Comparison of ENCODE assay signal across 8 mouse cellular contexts in genomic region chr8:3500235-3501090, GRCm38 (mm10). TPM values are rescaled to one million over a fixed set of nuclear protein-coding genes. Genes with fewer than 3 reads are reported as not detected.
DNase-seq lines count a peak whose midpoint lies in the region; ATAC-seq and TF ChIP-seq lines count a peak whose summit lies in the region.

TSS of gene Mcoln1 (plus strand) at chr8:3500457.

- no peak within 1 kb of the TSS for H3K27ac ChIP-seq in CH12.LX (ENCODE audit: insufficient read depth, low read depth)
- peak within 1 kb of the TSS; percentile 86 for H3K27ac ChIP-seq in forebrain, embryonic 12.5 days
- peak within 1 kb of the TSS; percentile 85 for H3K27ac ChIP-seq in heart, postnatal 0 days (ENCODE audit: low read depth)
- peak within 1 kb of the TSS; percentile 91 for H3K27ac ChIP-seq in liver, embryonic 16.5 days (ENCODE audit: low read length)
- peak within 1 kb of the TSS; percentile 85 for H3K27ac ChIP-seq in neural tube, embryonic 13.5 days (replicated peaks)
- H3K27ac ChIP-seq in testis, adult 2 months (ENCODE audit: control insufficient read depth, insufficient read depth, low read depth, low read length) = peak within 1 kb of the TSS; percentile 56

- no peak for TF ChIP-seq CTCF in CH12.LX (conservative IDR thresholded peaks at IDR 0.05 in 1 of 2, IDR thresholded peaks at IDR 0.05 in 1 of 2; ENCODE audit: low read depth in 2 of 2, low read length in 2 of 2)
- no peak for TF ChIP-seq CTCF in heart, postnatal 0 days (IDR thresholded peaks at IDR 0.05; ENCODE audit: low read depth)
- TF ChIP-seq CTCF in testis, adult 2 months (IDR thresholded peaks at IDR 0.05; ENCODE audit: control insufficient read depth, insufficient read depth, insufficient replicate concordance, low read depth, low read length) = no peak

- no peak for TF ChIP-seq RAD21 in CH12.LX (IDR thresholded peaks at IDR 0.05; ENCODE audit: low read depth, low read length)

- H3K27me3 ChIP-seq in CH12.LX (replicated peaks) = peaks cover 21% of the 10 kb centered on the region
- no peaks in the 10 kb centered on the region for H3K27me3 ChIP-seq in forebrain, embryonic 12.5 days
- no peaks in the 10 kb centered on the region for H3K27me3 ChIP-seq in heart, postnatal 0 days (ENCODE audit: control insufficient read depth, insufficient read depth, low read length)
- H3K27me3 ChIP-seq in liver, embryonic 16.5 days (ENCODE audit: control insufficient read depth, insufficient read depth, low read depth, low read length) = no peaks in the 10 kb centered on the region
- no peaks in the 10 kb centered on the region for H3K27me3 ChIP-seq in neural tube, embryonic 13.5 days
- no peaks in the 10 kb centered on the region for H3K27me3 ChIP-seq in testis, adult 2 months (ENCODE audit: control insufficient read depth, insufficient read depth, low read length)

- H3K9me3 ChIP-seq in CH12.LX (replicated peaks; ENCODE audit: low read length) = no peaks in the 10 kb centered on the region
- H3K9me3 ChIP-seq in forebrain, embryonic 12.5 days = peaks cover 11% of the 10 kb centered on the region; the same call in 1 of the 2 replicates
- H3K9me3 ChIP-seq in heart, postnatal 0 days (replicated peaks; ENCODE audit: control insufficient read depth, low read length) = no peaks in the 10 kb centered on the region
- no peaks in the 10 kb centered on the region for H3K9me3 ChIP-seq in liver, embryonic 16.5 days (replicated peaks; ENCODE audit: control insufficient read depth, low read length)
- peaks cover 7% of the 10 kb centered on the region; the same call in 1 of the 2 replicates for H3K9me3 ChIP-seq in neural tube, embryonic 13.5 days

- peak; percentile 92 for ATAC-seq in forebrain, embryonic 12.5 days (ENCODE audit: low FRiP score)
- peak; percentile 87 for ATAC-seq in heart, postnatal 0 days (ENCODE audit: insufficient read depth, low read depth)
- ATAC-seq in liver, embryonic 16.5 days (ENCODE audit: low read depth) = peak; percentile 94
- ATAC-seq in neural tube, embryonic 13.5 days (ENCODE audit: low read depth) = peak; percentile 90

- in situ Hi-C loops in CH12.LX (cut with MboI; ENCODE audit: low pct_ligation_motif_present, low pct_unique_long_range_greater_than_20kb, low sequenced_read_pairs) = no loop called here

- peak; percentile 80 for TF ChIP-seq POLR2A in CH12.LX (IDR thresholded peaks at IDR 0.05; ENCODE audit: low read depth, low read length)
- peak; percentile 77 for TF ChIP-seq POLR2A in testis, adult 2 months (IDR thresholded peaks at IDR 0.05; ENCODE audit: control insufficient read depth, low read depth, low read length)

- peaks cover 2 to 15% of the 10 kb centered on the region in 2 experiments; a peak in 3 of 4 replicates for H3K4me1 ChIP-seq in CH12.LX (ENCODE audit: control insufficient read depth in 1 of 2, insufficient read depth in 2 of 2)
- peaks cover 28% of the 10 kb centered on the region for H3K4me1 ChIP-seq in forebrain, embryonic 12.5 days
- no peaks in the 10 kb centered on the region; the same call in 1 of the 2 replicates for H3K4me1 ChIP-seq in heart, postnatal 0 days (ENCODE audit: control insufficient read depth, insufficient read depth)
- H3K4me1 ChIP-seq in liver, embryonic 16.5 days (ENCODE audit: control insufficient read depth, low read depth, low read length) = peaks cover 20% of the 10 kb centered on the region
- H3K4me1 ChIP-seq in neural tube, embryonic 13.5 days (replicated peaks) = peaks cover 50% of the 10 kb centered on the region
- H3K4me1 ChIP-seq in testis, adult 2 months (ENCODE audit: control insufficient read depth, insufficient read depth, low read length) = peaks cover 10% of the 10 kb centered on the region

- under 1% methylated on average over 70 of the region's 70 CpGs for WGBS in forebrain, embryonic 12.5 days
- under 1% methylated on average over 70 of the region's 70 CpGs for WGBS in heart, postnatal 0 days
- WGBS in liver, embryonic 16.5 days (ENCODE audit: insufficient replicate concordance) = under 1% methylated on average over 70 of the region's 70 CpGs
- under 1% methylated on average over 70 of the region's 70 CpGs for WGBS in neural tube, embryonic 13.5 days

- dilution Hi-C loops in CH12.LX (cut with MboI; ENCODE audit: extremely low pct_ligation_motif_present, extremely low pct_unique_long_range_greater_than_20kb, low sequenced_read_pairs) = no loop called here

- no peaks in the 10 kb centered on the region for H3K79me2 ChIP-seq in CH12.LX (replicated peaks; ENCODE audit: control insufficient read depth, extremely low read depth, insufficient read depth, poor library complexity, severe bottlenecking)

- H3K9ac ChIP-seq in CH12.LX (ENCODE audit: insufficient read depth, low read depth) = peak within 1 kb of the TSS; percentile 77
- peak within 1 kb of the TSS; percentile 80 for H3K9ac ChIP-seq in forebrain, embryonic 12.5 days
- peak within 1 kb of the TSS; percentile 62 for H3K9ac ChIP-seq in heart, postnatal 0 days (replicated peaks; ENCODE audit: low read depth, low read length)
- peak within 1 kb of the TSS; percentile 89 for H3K9ac ChIP-seq in liver, embryonic 16.5 days (ENCODE audit: low read depth, low read length)
- peak within 1 kb of the TSS; percentile 91 for H3K9ac ChIP-seq in neural tube, embryonic 13.5 days

- no peak for TF ChIP-seq EP300 in CH12.LX (IDR thresholded peaks at IDR 0.05; ENCODE audit: low read length)
- TF ChIP-seq EP300 in heart, postnatal 0 days (IDR thresholded peaks at IDR 0.05; ENCODE audit: low read depth) = peak; percentile 9; the same call in 1 of the 2 replicates

- peaks cover 0 to 13% of the 10 kb centered on the region in 2 experiments for H3K36me3 ChIP-seq in CH12.LX (replicated peaks in 1 of 2; ENCODE audit: control insufficient read depth in 1 of 2, insufficient read depth in 1 of 2, low read length in 1 of 2)
- peaks cover 28% of the 10 kb centered on the region for H3K36me3 ChIP-seq in forebrain, embryonic 12.5 days (replicated peaks)
- peaks cover 11% of the 10 kb centered on the region for H3K36me3 ChIP-seq in heart, postnatal 0 days (replicated peaks; ENCODE audit: control insufficient read depth, insufficient read depth, low read length)
- H3K36me3 ChIP-seq in liver, embryonic 16.5 days (ENCODE audit: control insufficient read depth, insufficient read depth) = peaks cover 8% of the 10 kb centered on the region
- peaks cover 31% of the 10 kb centered on the region for H3K36me3 ChIP-seq in neural tube, embryonic 13.5 days
- H3K36me3 ChIP-seq in testis, adult 2 months (ENCODE audit: control insufficient read depth, insufficient read depth, low read length) = no peaks in the 10 kb centered on the region

- peak; percentile 93 for DNase-seq in CH12.LX (ENCODE audit: extremely low read depth)
- peak; percentile 96 for DNase-seq in c-Kit-positive CD71-positive TER-119-negative erythroid progenitor cells, embryonic 14.5 days (ENCODE audit: low read depth)
- DNase-seq in heart, postnatal 0 days (ENCODE audit: low spot score) = peak; percentile 95
- DNase-seq in kidney, postnatal 4 days = peak; percentile 98 to 99

- peak within 1 kb of the TSS; percentile 63 to 81 (median 70) for H3K4me3 ChIP-seq in CH12.LX (replicated peaks in 1 of 3; ENCODE audit: low read depth in 2 of 3, low read length in 2 of 3, poor library complexity in 1 of 3)
- H3K4me3 ChIP-seq in forebrain, embryonic 12.5 days (replicated peaks) = peak within 1 kb of the TSS; percentile 81
- H3K4me3 ChIP-seq in heart, postnatal 0 days (ENCODE audit: low read depth, low read length) = peak within 1 kb of the TSS; percentile 59
- peak within 1 kb of the TSS; percentile 81 for H3K4me3 ChIP-seq in liver, embryonic 16.5 days (ENCODE audit: low read depth, low read length)
- peak within 1 kb of the TSS; percentile 83 for H3K4me3 ChIP-seq in neural tube, embryonic 13.5 days
- H3K4me3 ChIP-seq in testis, adult 2 months (ENCODE audit: control insufficient read depth, low read depth, low read length) = peak within 1 kb of the TSS; percentile 86

- peak within 1 kb of the TSS; percentile 81 for H3K4me2 ChIP-seq in CH12.LX (ENCODE audit: insufficient read depth, low read depth, poor library complexity, severe bottlenecking)
- H3K4me2 ChIP-seq in forebrain, embryonic 12.5 days = peak within 1 kb of the TSS; percentile 78
- peak within 1 kb of the TSS; percentile 76 for H3K4me2 ChIP-seq in heart, postnatal 0 days (ENCODE audit: low read depth, low read length)
- H3K4me2 ChIP-seq in liver, embryonic 16.5 days (ENCODE audit: low read depth, low read length) = peak within 1 kb of the TSS; percentile 96
- peak within 1 kb of the TSS; percentile 89 for H3K4me2 ChIP-seq in neural tube, embryonic 13.5 days

TF ChIP-seq in CH12.LX, 34 proteins besides CTCF, POLR2A, EP300 and RAD21 (continues in another document):
- TF ChIP-seq RCOR1 (conservative IDR thresholded peaks at IDR 0.05; ENCODE audit: low read depth, low read length) (0 out of 2 replicates have a peak, but pooled peaks have one; percentile 63), KAT2A (IDR thresholded peaks at IDR 0.05; ENCODE audit: insufficient replicate concordance, low read length) (0 out of 2 replicates have a peak, but pooled peaks have one; percentile 22), SMC3 (IDR thresholded peaks at IDR 0.05; ENCODE audit: low read depth, low read length) (no peak), MAZ (IDR thresholded peaks at IDR 0.05; ENCODE audit: low read depth, low read length) (no peak; the same call in 1 of the 2 replicates), ZMIZ1 (IDR thresholded peaks at IDR 0.05; ENCODE audit: low read depth, low read length) (0 out of 2 replicates have a peak, but pooled peaks have one; percentile 51), ETS1 (conservative IDR thresholded peaks at IDR 0.05; ENCODE audit: low read depth, low read length) (peak; percentile 55; the same call in 1 of the 2 replicates), MAX (IDR thresholded peaks at IDR 0.05; ENCODE audit: low read length) (peak; percentile 99), CHD2 (IDR thresholded peaks at IDR 0.05; ENCODE audit: low read length) (no peak), MEF2A (IDR thresholded peaks at IDR 0.05; ENCODE audit: borderline replicate concordance, low read depth, low read length) (peak; percentile 89), UBTF (IDR thresholded peaks at IDR 0.05; ENCODE audit: low read depth, low read length) (no peak), BHLHE40 (IDR thresholded peaks at IDR 0.05; ENCODE audit: low read depth, low read length) (peak; percentile 99), CHD1 (IDR thresholded peaks at IDR 0.05; ENCODE audit: low read depth, low read length) (no peak)

RNA-seq across cellular contexts. Expression of gene Mcoln1, which starts in this region (rescaled TPM):
- total RNA-seq in CH12.LX (2012; rRNA removed) (18.1 and 20.5 TPM in 2 replicates), CH12.LX (2014; rRNA removed) (11.5 and 13.0 TPM in 2 replicates)
- 26.5 and 28.0 TPM in 2 replicates for polyA plus RNA-seq in CH12.LX (2012; ENCODE audit: insufficient read length, low read depth)
- 68.5 and 72.4 TPM in 2 replicates for polyA plus RNA-seq in forebrain, embryonic 12.5 days (2016; fragmentation: Nextera tagmentation; extraction: Ambion mirVana)
- 47.6 and 56.5 TPM in 2 replicates for total RNA-seq in heart, postnatal 0 days (2014; rRNA removed; ENCODE audit: low replicate concordance)
- 32.7 and 32.9 TPM in 2 replicates for polyA plus RNA-seq in heart, postnatal 0 days (2015; fragmentation: Nextera tagmentation; extraction: Ambion mirVana)
- 19.2 and 21.1 TPM in 2 replicates for polyA plus RNA-seq in liver, embryonic 16.5 days (2015; fragmentation: Nextera tagmentation; extraction: Ambion mirVana)
- polyA plus RNA-seq in neural tube, embryonic 13.5 days (2015; fragmentation: Nextera tagmentation; extraction: Ambion mirVana) = 88.6 and 91.9 TPM in 2 replicates
- polyA plus RNA-seq in testis, adult 2 months (2012; rRNA removed) = 39.7 and 46.5 TPM in 2 replicates
